Mouse (Mus musculus) thymus, postnatal 14 days (tissue): Measurements from ENCODE around the gene Samd13.

Source experiments
- DNase-seq: peaks from one replicate; pipeline ENCODE4 v3.0.0; 2021

Gene Samd13

GRCm38 (mm10) chr3:146610322-146610721, 75.1 kb downstream of the Samd13 start:
- DNase-seq, result no peak

- DNase-seq, result no peak
Observed at GRCm38 (mm10) chr3:146607368-146607767, 78.0 kb downstream of the Samd13 start.

DNA sequence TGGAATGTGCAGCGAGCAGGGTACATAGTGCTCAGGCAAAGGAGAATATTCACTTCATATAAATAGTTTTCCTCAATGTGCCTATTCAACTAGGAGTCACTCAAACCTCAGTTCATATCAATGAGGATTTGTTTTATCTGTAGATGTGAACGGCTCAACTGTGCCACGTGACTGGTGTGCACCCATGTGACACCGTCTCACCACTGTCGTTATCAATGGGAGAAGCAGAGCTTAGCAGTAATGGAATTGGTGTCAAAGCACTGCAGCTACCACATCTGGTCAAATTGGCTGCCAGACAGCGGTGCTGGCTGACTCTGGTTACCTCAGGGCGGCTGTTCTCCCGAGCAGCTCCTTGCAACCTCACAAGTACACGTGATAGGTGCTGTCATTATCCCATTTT, 80.7 kb downstream of the Samd13 start:
- DNase-seq, result no peak

GRCm38 (mm10) chr3:146602531-146602930, 82.9 kb downstream of the Samd13 start:
- DNase-seq, result no peak

DNA sequence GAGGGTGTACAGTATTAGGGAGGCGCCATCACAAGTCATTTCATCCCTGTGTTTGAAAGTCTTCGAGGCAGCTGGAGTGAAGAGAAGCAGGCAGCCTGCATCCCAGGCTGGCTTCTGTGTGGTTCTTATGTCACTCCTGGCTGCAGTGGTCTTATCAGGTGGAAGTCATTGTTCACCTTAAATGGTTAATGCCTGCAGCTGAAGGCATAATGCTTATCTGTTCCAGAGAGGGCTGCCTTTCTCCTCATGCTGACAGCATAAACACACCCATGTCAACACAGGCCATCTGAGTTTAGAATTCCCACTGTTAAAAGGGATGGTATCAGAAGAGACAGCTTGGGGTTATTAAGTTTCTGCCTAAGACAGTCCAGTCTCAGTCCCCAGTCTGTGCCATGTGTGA, 84.2 kb downstream of the Samd13 start:
- no peak for DNase-seq

GRCm38 (mm10) chr3:146599198-146599900, 86.0 kb downstream of the Samd13 start:
- DNase-seq, result no peak

- no peak for DNase-seq
Observed at GRCm38 (mm10) chr3:146598411-146598810, 87.0 kb downstream of the Samd13 start.

DNA sequence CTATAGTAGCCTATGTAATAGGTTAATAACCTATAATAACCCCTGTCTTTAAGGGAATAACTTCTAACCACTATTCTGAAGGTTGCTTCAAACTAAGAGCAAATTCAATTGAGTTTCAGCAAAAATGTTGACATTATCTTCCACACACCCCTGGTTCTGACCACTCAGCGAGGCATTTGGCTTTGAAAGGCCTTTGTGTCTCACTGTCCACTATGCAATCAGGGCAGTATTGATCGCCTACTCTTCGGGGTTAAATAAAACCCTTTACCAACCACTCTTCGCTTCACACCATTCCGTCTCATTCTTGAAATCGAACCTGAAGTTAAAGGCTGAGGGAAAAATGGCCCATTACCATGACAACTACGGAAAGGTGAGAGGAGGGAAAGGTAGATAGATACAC, 88.5 kb downstream of the Samd13 start:
- no peak for DNase-seq

DNA sequence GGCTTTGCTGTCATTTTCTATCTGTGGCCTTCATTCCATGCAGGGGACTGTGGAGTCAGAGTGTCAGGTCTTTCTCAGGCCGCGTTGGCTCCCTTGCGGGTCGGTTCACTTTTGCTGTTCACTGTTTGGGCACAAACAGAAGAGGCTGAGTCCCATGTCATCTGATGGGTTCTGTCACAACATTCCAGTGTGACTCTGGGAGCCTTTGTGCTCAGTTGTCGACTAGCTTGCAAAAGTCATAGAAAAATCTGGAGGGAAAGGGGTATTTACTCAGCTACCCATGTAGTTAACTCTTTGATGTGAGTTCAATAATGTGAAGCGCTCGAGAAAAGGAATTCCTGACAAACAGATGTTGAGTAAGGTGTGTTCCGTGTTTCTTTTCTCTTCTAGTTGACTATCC, 89.0 kb downstream of the Samd13 start:
- no peak for DNase-seq

GRCm38 (mm10) chr3:146595440-146595839, 90.0 kb downstream of the Samd13 start:
- DNase-seq, result no peak
